Mouse (Mus musculus) heart, adult 2 months (tissue): ENCODE results near the gene Zfp879.

Source experiments
- CTCF ChIP-seq: fragments of 200-600 bp; IDR thresholded peaks from 2 replicates; pipeline ENCODE4 v1.8.1; 2022; ENCODE audit warnings: antibody characterized with exemption, mild to moderate bottlenecking, moderate library complexity
- EP300 ChIP-seq: fragments of 200-500 bp; IDR thresholded peaks from 2 replicates; pipeline ENCODE4 v1.6.1; 2011; ENCODE audit warnings: low read depth, low read length, control low read depth; ENCODE audit not compliant: insufficient read depth
- POLR2A ChIP-seq: fragments of 200-500 bp; IDR thresholded peaks from 2 replicates; pipeline ENCODE4 v1.6.1; 2011; ENCODE audit warnings: mild to moderate bottlenecking, low read depth, low read length, control low read depth; ENCODE audit not compliant: insufficient read depth

GRCm38 (mm10) chr11:50849310-50849709 is 8.0 kb upstream of the Zfp879 start:
- TF ChIP-seq POLR2A (no peak), CTCF (no peak), EP300 (no peak)
